31 mouse cellular contexts compared by ENCODE assay signal in the genomic region with DNA sequence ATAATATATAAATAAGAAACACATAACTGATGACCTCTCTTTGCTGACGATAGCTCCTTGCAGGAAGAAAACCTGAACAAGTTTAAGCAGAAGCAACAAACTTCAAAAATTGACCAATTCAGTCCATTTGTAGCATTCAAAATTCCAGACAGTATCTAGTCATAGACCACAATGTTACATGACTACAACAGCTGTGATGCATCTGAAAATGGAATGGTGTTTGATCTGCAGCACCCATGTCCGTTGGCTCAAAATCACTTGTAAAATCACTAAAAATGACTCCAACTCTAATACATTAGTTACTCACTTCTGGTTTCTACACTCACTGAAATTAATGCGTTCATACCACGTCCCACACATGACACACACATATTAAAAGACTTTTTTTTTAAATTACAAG.
"Had no signal": no experiment of that assay in that cellular context is flagged by ENCODE, and none has a peak within 500 bp of the region (broad histone marks: within the 10 kb centered on the region; RNA-seq: fewer than 3 reads in every experiment).

No protein-coding gene starts in this region.

- H3K4me1 ChIP-seq: limb, embryonic 10.5 days; limb, embryonic 12.5 days; limb, embryonic 13.5 days; limb, embryonic 15.5 days; liver, embryonic 12.5 days; liver, embryonic 13.5 days; liver, embryonic 15.5 days; lung, embryonic 15.5 days; megakaryocyte, embryonic 14.5 days; midbrain, embryonic 10.5 days; midbrain, embryonic 12.5 days; midbrain, embryonic 13.5 days; midbrain, embryonic 15.5 days; neural tube, embryonic 12.5 days had no signal

- ATAC-seq: liver, embryonic 12.5 days; liver, postnatal 0 days; lung, postnatal 0 days; midbrain, embryonic 13.5 days; midbrain, embryonic 15.5 days; midbrain, embryonic 16.5 days had no signal

- H3K4me3 ChIP-seq: limb, embryonic 10.5 days; limb, embryonic 12.5 days; limb, embryonic 13.5 days; limb, embryonic 15.5 days; liver, embryonic 12.5 days; liver, embryonic 13.5 days; liver, embryonic 15.5 days; lung, embryonic 15.5 days; megakaryocyte, embryonic 14.5 days; midbrain, embryonic 10.5 days; midbrain, embryonic 12.5 days; midbrain, embryonic 13.5 days; midbrain, embryonic 15.5 days; neural tube, embryonic 12.5 days had no signal

- H3K9me3 ChIP-seq: limb, embryonic 10.5 days; limb, embryonic 12.5 days; limb, embryonic 13.5 days; limb, embryonic 15.5 days; liver, embryonic 12.5 days; liver, embryonic 13.5 days; liver, embryonic 15.5 days; lung, embryonic 15.5 days; megakaryocyte, embryonic 14.5 days; midbrain, embryonic 10.5 days; midbrain, embryonic 12.5 days; midbrain, embryonic 13.5 days; midbrain, embryonic 15.5 days; neural tube, embryonic 12.5 days had no signal

- H3K9ac ChIP-seq: limb, embryonic 12.5 days; limb, embryonic 13.5 days; limb, embryonic 15.5 days; liver, embryonic 12.5 days; liver, embryonic 13.5 days; liver, embryonic 14.5 days; liver, embryonic 15.5 days; liver, postnatal 0 days; lung, embryonic 14.5 days; lung, embryonic 15.5 days; midbrain, embryonic 12.5 days; midbrain, embryonic 13.5 days; midbrain, embryonic 15.5 days; neural tube, embryonic 12.5 days had no signal

- DNase-seq: left cerebral cortex, postnatal 4 days; liver; liver, embryonic 13.5 days; liver, postnatal 0 days; lung, adult 18-20 months; lung, adult 2 months; lung, embryonic 14.5 days; lung, postnatal 10 days; lung, postnatal 14 days; lung, postnatal 36 days; lung, postnatal 4 days; midbrain, embryonic 14.5 days had no signal

- H3K4me2 ChIP-seq: limb, embryonic 12.5 days; limb, embryonic 13.5 days; limb, embryonic 15.5 days; liver, embryonic 11.5 days; liver, embryonic 12.5 days; liver, embryonic 13.5 days; liver, embryonic 15.5 days; lung, embryonic 14.5 days; lung, embryonic 15.5 days; midbrain, embryonic 11.5 days; midbrain, embryonic 12.5 days; midbrain, embryonic 13.5 days; midbrain, embryonic 15.5 days; neural tube, embryonic 12.5 days had no signal

- H3K27ac ChIP-seq: limb, embryonic 10.5 days; limb, embryonic 12.5 days; limb, embryonic 13.5 days; limb, embryonic 15.5 days; liver, embryonic 12.5 days; liver, embryonic 13.5 days; liver, embryonic 14.5 days; liver, embryonic 15.5 days; lung, embryonic 15.5 days; macrophage; midbrain, embryonic 10.5 days; midbrain, embryonic 12.5 days; midbrain, embryonic 13.5 days; midbrain, embryonic 15.5 days; neural tube, embryonic 12.5 days had no signal

- H3K36me3 ChIP-seq: limb, embryonic 10.5 days; limb, embryonic 12.5 days; limb, embryonic 13.5 days; limb, embryonic 15.5 days; liver, embryonic 12.5 days; liver, embryonic 13.5 days; liver, embryonic 15.5 days; lung, embryonic 15.5 days; midbrain, embryonic 10.5 days; midbrain, embryonic 12.5 days; midbrain, embryonic 13.5 days; midbrain, embryonic 15.5 days; neural tube, embryonic 12.5 days had no signal

- H3K27me3 ChIP-seq: limb, embryonic 12.5 days; limb, embryonic 13.5 days; limb, embryonic 15.5 days; liver, embryonic 12.5 days; liver, embryonic 13.5 days; liver, embryonic 15.5 days; lung, embryonic 15.5 days; megakaryocyte, embryonic 14.5 days; midbrain, embryonic 12.5 days; midbrain, embryonic 13.5 days; midbrain, embryonic 15.5 days; neural tube, embryonic 12.5 days had no signal
